Mouse (Mus musculus) MEL (cell line): ENCODE measurements around the gene Slc25a34.

Source experiments
- CHD2 ChIP-seq: IDR thresholded peaks from 2 replicates; pipeline ENCODE4 v1.6.1; 2011; ENCODE audit warnings: low read length, improper control_type of control experiment
- CTCF ChIP-seq, 3 experiments: IDR thresholded peaks in 2 of 3; conservative IDR thresholded peaks in 1 of 3; 2 replicates each; pipeline ENCODE4 v1.5.1; 2011 to 2012; ENCODE audit warnings: low read length in 3 of 3, low read depth in 2 of 3, mild to moderate bottlenecking in 2 of 3, improper control_type of control experiment in 1 of 3, inconsistent platforms in 1 of 3, mixed read lengths in 1 of 3, moderate library complexity in 1 of 3; ENCODE audit not compliant: control insufficient read depth in 1 of 3, insufficient read depth in 1 of 3, poor library complexity in 1 of 3, severe bottlenecking in 1 of 3
- ELF1 ChIP-seq: IDR thresholded peaks from 2 replicates; pipeline ENCODE4 v1.6.1; 2014; ENCODE audit warnings: low read depth, mild to moderate bottlenecking, inconsistent platforms, low read length, improper control_type of control experiment, moderate library complexity
- EP300 ChIP-seq, 2 experiments: IDR thresholded peaks; 2 replicates each; pipeline ENCODE4 v1.6.1; 2011; ENCODE audit warnings: improper control_type of control experiment in 2 of 2, low read length in 2 of 2, low read depth in 1 of 2, mild to moderate bottlenecking in 1 of 2
- ETS1 ChIP-seq: IDR thresholded peaks from 2 replicates; pipeline ENCODE4 v1.6.1; 2012; ENCODE audit warnings: low read depth, mild to moderate bottlenecking, inconsistent platforms, low read length, improper control_type of control experiment, moderate library complexity
- GABPA ChIP-seq: IDR thresholded peaks from 2 replicates; pipeline ENCODE4 v1.6.1; 2012; ENCODE audit warnings: low read depth, mild to moderate bottlenecking, inconsistent platforms, low read length, improper control_type of control experiment, moderate library complexity
- MXI1 ChIP-seq: IDR thresholded peaks from 2 replicates; pipeline ENCODE4 v1.6.1; 2011; ENCODE audit warnings: mild to moderate bottlenecking, low read depth, low read length, improper control_type of control experiment
- MYB ChIP-seq: IDR thresholded peaks from 2 replicates; pipeline ENCODE4 v1.6.1; 2011; ENCODE audit warnings: mild to moderate bottlenecking, low read depth, low read length, improper control_type of control experiment
- NRF1 ChIP-seq: IDR thresholded peaks from 2 replicates; pipeline ENCODE4 v1.6.1; 2014; ENCODE audit warnings: low read depth, mild to moderate bottlenecking, inconsistent platforms, low read length, improper control_type of control experiment, moderate library complexity; ENCODE audit not compliant: poor library complexity, insufficient read depth, severe bottlenecking
- POLR2A ChIP-seq, 2 experiments: IDR thresholded peaks; 2 replicates each; pipeline ENCODE4 v1.6.1; 2011 to 2012; ENCODE audit warnings: low read length in 2 of 2, mild to moderate bottlenecking in 2 of 2, control low read depth in 1 of 2, improper control_type of control experiment in 1 of 2, low read depth in 1 of 2, moderate library complexity in 1 of 2; ENCODE audit not compliant: control insufficient read depth in 1 of 2, insufficient read depth in 1 of 2, poor library complexity in 1 of 2
- POLR2AphosphoS2 ChIP-seq: IDR thresholded peaks from 2 replicates; pipeline ENCODE4 v1.6.1; 2011; ENCODE audit warnings: low read length, improper control_type of control experiment
- SMC3 ChIP-seq: IDR thresholded peaks from 2 replicates; pipeline ENCODE4 v1.6.1; 2011; ENCODE audit warnings: low read depth, low read length, improper control_type of control experiment
- TCF12 ChIP-seq: IDR thresholded peaks from 2 replicates; pipeline ENCODE4 v1.6.1; 2014; ENCODE audit warnings: low read depth, mild to moderate bottlenecking, inconsistent platforms, low read length, improper control_type of control experiment, moderate library complexity

GRCm38 (mm10) chr4:141627502-141627901, 3.9 kb upstream of the Slc25a34 start:
- no peak for TF ChIP-seq EP300 (IDR thresholded peaks at IDR 0.05; ENCODE audit: low read depth in 1 of 2, low read length in 2 of 2)
- no peak for TF ChIP-seq ELF1
- TF ChIP-seq POLR2A (IDR thresholded peaks at IDR 0.05; ENCODE audit: control insufficient read depth in 1 of 2, insufficient read depth in 1 of 2, low read depth in 1 of 2, low read length in 2 of 2, poor library complexity in 1 of 2), result no peak
- no peak for TF ChIP-seq SMC3
- no peak for TF ChIP-seq CHD2
- no peak for TF ChIP-seq CTCF (IDR thresholded peaks at IDR 0.05 in 2 of 3, conservative IDR thresholded peaks at IDR 0.05 in 1 of 3; ENCODE audit: control insufficient read depth in 1 of 3, insufficient read depth in 1 of 3, low read depth in 2 of 3, low read length in 3 of 3, poor library complexity in 1 of 3, severe bottlenecking in 1 of 3)
- TF ChIP-seq MXI1, result no peak
- no peak for TF ChIP-seq TCF12
- TF ChIP-seq POLR2AphosphoS2, result no peak
- TF ChIP-seq MYB, result no peak
- no peak for TF ChIP-seq ETS1
- no peak for TF ChIP-seq GABPA
- no peak for TF ChIP-seq NRF1
